Mouse (Mus musculus): Measurements from ENCODE around the gene Hoxa4. TPM values are rescaled to one million over a fixed set of nuclear protein-coding genes. Genes with fewer than 3 reads are reported as not detected.

The Hoxa4 gene
- total RNA-seq (2021): 1 to 10 TPM; 7.5 to 8.5 TPM
- long read RNA-seq, experiment 1, transcript Hoxa4-201 (2 exons, 1,594 nt): major isoform, 16 of 16 reads
- long read RNA-seq, experiment 1, partial matches to known transcripts: 0 of 16 reads
- long read RNA-seq, experiment 1, other reads (novel, unspliced or antisense): 0 of 16 reads
- long read RNA-seq, experiment 2, transcript Hoxa4-201 (2 exons, 1,594 nt): major isoform, 5 of 5 reads
- long read RNA-seq, experiment 2, partial matches to known transcripts: 0 of 5 reads
- long read RNA-seq, experiment 2, other reads (novel, unspliced or antisense): 0 of 5 reads

DNA sequence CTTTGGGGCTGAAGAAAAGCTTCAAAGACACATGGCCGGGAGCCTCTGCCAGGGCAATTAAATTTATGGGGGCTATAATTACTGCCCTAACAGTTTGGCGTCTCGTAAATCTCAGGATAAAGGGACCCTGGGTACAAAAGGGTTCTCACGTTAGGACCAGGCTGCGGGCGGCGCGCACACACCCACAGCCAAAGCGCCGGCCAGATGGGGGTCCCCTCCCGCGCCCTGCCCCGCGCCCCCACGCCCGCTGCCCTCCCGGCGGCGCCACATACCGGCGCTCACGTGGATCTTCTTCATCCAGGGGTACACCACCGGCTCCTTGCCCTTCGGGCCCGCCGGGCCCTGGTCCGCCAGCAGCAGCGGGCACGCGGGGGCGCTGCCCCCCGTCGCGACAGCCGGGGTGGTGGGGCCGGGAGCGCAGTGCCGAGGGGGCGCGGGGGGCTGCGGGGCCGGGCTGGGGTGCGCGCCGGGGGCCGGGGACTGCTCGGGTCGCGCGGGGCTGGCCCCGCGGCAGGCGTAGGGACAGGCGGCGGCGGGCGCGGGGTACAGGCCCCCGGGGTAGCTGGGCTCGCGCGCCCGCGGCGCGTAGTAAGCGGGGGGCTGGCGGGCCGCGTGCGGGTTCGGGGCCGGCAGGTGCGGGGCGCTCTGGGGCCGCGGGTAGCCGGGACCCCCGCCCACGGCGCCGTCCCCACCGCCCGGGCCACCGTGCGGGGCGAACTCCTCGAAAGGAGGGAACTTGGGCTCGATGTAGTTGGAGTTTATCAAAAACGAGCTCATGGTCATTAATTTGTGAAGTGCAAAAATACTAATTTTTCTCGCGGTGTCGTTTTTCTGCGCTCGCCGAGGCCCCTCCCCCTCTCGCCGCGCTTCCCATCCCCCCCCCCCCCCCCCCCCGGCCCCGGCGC, at the start of gene Hoxa4:
Hoxa4 (minus strand) TSS at position 848 of the 905 bp plus-strand sequence.
- DNase-seq: no peak

DNA sequence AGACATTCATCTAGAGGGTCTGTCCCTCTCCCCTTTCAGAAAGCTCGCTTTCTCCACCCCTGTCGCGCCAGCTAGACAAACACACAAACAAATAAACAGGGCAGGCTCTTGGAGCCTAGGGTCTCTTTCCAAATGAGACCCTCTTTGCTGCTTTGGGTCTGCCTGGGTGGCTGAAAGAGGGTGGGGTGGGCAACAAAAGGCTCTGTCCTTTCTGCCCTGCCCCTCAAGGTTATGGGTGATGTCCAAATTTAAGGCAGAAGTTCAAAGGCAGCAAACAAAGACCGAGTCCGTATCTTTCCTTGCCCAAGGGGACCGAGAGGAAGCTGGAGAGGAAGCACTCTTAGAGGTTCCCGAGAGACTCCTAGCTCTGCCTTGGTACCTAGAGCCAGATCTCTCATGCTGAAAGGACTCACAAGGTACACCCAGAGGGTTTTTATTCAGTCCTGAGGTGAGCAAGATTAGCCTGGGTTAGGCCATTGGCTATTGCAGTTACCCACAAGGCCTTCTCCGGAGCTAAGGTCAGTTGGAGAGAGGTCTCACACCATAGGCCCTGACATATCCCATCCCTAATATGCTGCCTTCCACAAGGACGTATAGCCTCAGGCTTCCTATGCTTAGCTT, 49.6 kb upstream of the Hoxa4 start:
- peak; percentile 4 for DNase-seq

DNA sequence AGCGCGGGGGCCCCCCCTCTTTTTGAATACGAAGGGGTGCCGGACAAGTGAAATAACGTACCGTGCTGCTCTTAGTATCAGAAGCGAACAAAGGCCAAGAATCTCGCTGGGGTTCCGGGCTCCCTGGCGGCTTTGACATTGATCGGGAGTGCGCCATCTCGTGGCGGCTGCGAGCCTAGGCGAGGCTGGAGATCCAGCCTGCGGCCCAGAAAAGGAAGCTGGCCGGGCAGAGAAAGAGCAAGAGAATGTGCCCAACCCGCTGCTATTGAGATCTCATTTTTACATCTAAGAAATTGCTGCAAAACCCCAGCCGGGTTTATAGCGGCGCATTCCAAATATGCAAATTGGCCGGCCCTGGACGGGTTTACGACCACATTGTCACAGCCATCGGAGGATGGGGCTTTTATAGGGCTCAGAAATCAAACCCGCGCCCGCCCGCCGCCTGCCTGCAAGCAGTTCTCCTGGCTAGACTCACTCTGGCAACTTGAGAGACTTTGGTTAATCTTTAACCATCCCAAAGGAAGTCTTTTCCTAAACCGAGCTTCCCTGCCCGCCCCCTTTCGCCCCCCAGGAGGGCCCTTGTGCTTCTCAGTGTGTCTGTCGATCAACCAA, 48.9 kb upstream of the Hoxa4 start, which contains the start of gene Hoxa10:
Hoxa10 (minus strand) TSS at position 466 of the 612 bp plus-strand sequence.
- peak; percentile 94 for DNase-seq

DNA sequence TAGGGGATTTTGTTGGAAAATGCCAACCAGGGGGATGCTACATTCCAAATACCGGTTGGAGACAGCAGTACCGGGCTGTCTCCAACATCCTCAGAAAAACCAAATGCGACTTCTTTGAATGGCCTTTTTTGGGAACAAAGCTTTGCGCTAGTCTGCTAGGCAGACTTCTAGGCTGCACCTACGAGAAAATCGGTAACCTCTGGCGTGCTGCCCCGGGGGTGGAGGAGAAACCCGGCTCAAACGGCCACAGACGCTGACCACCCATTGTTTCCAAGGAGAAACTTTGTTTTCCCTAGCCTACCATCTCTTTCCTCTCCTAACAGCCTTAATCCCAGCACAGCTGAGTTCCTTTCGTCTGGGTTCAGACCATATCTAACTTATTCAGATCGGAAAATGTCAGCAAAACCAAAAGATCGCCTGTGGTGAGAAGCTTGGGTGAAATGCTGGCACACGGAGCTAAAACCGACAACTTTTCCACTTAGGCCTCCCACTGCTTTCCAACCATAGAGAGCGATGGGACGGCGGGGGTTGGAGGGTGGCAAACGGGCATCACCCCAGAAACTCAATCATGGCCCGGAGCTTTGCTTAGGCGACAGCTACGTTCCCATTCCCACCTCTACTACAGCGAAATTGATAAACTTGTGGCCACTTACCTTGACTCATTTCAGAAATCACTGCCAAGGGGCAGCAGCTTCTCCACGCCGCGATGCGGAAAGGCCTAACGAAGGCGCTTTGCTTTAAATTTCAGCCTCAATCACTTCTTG, 48.3 kb upstream of the Hoxa4 start:
- peak; percentile 53 for DNase-seq

DNA sequence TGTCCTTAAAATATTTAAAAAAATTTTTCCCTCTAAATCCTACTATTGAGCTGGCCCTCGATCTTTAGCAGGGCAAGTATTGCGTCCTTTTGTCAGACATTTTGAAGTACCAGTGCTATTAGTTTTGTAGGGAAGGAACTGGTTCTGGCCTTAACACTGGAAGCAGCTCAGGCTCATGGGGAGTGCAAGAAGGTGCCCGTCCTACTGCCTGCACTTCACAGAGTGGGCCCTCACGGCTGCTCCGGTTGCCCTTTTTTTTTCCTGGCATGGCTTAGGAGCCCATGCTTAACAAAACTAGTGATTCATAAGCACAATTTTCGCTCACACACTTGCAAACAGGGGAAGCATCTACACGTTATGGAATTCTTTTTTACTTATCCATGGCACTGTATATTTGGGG, 47.4 kb upstream of the Hoxa4 start:
- DNase-seq: no peak

DNA sequence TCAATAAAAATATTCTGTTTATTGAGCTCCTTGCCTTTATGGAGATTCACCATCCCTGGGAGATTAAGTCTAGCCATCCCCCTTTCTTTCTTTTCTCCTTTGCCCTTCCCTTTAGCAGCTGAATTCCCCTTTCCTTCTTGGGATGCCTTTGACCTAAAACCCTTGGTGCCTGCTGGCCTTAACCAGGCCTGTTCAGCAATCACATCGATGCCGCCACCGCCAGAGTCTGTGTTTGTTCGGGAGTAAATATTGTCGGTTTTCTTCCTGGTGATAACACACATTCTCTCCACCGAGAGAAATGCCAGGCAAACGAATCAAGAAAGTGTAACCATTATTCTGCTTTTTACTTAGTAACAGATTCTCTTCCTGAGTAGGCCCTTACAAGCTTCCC, 46.6 kb upstream of the Hoxa4 start:
- DNase-seq: peak; percentile 13

DNA sequence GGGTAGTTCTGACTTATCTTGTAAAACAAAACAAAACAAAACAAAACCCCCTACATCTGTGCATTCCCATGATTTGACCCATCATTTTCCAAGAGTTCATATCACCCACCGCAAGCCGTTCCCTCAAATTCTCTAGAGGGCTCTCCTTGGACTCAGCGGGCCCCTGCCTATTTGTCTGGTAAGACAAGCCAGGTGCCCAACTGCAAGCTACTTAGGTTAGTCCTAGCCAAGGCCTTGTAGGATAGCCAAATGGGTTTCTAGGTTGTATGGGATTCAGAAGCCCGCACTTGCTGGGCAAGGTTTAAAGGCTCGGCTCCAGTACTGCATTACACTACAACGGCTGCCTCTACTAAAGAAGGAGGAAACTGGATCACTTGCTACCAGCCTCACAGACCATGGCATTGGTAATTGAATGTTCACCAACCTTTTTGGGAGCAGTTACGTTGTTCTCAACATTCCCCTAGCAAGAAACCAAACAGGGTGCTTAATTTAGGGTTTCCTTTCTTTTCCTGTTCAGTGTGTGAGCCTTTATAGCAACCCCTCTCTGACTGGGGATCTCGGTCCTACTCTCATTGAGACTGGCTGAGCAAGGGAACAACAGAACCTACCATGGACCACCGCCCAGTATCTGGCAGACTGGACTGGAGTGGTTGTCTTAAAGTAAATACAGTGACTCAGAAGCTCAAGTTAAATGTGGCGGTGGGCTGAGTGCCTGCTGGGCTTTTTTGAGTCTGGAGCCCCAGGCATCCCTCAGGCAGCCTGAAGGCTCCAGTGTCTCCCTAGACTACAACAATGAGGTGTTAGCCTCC, 46.0 kb upstream of the Hoxa4 start:
- DNase-seq: peak; percentile 25

DNA sequence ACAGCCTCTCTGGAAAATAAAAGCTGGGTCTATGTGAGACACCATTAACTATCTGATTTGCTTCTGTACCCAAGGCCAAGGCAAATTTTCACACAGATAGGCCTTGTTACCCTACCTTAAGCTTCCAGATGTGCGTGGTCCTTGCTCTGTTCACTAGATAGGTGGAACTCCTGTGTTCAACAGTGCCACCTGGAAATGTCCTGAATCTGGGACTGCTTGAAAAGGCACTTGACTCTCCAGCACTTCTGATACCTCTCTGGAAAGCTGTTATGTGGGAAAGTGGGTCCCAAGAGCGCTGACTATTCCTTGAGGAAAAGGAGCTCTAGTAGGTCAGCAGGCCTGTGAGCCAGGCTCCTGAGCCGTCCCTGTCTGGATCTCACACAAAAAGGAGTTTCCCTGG, 45.3 kb upstream of the Hoxa4 start:
- DNase-seq: no peak

DNA sequence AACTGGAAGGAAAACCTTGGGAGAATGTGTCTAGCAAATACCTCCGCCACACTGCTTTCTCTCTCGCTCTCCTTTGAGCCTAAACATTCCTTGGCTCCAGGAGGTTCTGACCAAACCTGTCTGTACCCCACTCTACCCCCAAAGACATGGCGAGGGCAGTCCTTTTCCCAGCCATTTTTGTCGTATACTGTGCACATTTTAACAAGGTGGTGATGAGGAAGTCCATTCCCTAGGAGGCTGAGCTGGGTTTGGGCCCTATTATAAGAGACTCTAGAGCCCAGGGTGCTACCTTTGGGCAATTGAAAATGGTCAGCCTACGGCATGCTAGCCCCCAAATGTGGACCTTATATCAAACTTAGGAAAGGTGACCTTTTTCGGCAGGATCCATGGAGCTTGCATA, 44.3 kb upstream of the Hoxa4 start:
- DNase-seq: no peak

DNA sequence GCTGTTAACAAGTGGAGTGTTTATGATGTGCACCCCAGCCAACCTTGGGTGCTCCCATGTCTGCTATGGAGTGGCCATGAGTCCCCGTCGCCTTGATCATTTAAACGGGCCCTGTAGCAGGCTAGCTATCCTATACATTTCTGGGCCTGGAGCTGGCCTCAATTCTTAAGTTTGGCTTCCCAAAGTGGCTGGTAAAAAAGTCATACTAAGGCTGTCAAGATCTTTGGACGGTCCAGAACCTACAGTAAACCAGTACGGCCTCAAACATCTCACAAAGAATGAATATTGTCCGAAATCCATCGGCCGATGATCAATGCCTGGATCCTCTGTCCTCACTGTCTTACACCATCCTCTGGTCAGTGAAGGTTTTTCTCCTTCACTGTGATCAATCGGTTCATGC, 43.7 kb upstream of the Hoxa4 start:
- DNase-seq: no peak

DNA sequence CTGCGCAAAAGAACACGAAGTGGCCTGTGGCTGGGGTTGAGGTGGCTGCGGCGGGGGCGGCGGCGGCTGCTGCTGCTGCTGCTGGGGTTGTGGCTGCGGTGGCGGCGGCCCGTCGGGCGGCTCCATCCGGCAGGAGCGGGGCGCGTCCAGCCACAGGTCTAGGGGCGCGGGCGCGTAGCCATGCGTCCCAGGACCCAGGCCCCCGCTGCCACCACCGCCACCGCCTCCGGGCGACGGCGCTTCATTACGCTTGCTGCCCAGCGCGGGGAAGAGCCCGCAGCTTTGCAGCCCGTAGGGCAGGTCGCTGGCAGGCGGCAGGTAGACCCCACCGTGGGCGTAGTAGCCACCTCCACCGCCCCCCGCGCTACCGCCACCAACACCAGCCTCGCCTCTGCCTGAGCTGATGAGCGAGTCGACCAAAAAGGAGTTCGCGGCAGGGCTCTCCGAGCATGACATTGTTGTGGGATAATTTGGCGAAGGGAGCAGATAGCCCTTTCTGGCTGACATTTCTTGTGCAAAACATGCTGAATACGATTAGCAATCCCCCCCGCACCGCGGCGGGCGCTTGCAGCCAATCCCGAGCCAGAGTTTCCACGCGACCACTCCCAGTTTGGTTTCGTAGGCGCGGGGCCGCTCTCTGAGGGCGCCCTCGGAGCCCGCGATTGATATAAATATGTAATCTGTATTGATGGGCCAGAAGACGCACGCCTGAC, 43.0 kb upstream of the Hoxa4 start:
- DNase-seq: peak; percentile 65

DNA sequence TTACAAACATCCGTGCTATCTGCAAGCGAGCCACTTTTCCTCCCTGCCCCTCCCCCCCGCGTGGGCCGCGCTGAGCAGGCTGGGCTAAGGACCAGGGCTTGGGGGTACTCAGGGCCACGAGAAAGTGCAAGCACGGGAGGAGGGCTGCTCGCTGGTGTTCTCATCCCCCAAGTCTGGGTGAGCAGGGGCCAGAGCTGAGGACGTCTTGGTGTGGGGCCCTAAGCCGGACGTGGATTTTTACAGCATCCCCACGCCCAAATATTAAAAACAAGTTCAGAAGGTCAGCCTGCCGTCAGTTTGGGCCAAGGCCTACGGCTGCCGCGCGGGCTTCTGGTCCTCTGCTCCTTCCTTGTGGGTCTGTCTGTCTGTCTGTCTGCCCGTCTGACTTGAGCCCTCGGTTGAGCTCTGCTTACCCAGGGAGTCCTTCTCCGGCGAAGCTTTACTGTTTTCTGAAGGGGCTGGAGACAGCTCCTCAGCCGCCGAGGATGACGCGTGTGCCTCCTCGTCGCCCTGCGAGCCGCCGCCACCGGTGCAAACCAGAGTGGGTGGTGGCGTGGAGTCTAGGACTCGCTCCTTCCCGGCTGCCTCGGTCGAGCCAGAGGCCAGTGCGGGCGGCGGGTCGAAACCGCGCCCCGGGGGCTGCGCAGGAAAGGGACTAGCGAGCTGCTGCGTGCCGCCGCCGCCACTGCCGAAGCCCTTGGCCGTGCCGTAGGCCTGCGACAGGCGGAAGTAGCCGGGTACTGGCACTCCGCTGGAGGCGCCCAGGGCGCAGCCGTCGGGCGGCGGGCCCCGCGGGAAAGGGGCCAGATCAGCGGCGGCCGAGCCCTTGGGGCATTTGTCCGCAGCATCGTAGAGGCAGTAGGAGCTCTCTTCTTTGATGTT, 42.2 kb upstream of the Hoxa4 start:
- DNase-seq: peak; percentile 85

DNA sequence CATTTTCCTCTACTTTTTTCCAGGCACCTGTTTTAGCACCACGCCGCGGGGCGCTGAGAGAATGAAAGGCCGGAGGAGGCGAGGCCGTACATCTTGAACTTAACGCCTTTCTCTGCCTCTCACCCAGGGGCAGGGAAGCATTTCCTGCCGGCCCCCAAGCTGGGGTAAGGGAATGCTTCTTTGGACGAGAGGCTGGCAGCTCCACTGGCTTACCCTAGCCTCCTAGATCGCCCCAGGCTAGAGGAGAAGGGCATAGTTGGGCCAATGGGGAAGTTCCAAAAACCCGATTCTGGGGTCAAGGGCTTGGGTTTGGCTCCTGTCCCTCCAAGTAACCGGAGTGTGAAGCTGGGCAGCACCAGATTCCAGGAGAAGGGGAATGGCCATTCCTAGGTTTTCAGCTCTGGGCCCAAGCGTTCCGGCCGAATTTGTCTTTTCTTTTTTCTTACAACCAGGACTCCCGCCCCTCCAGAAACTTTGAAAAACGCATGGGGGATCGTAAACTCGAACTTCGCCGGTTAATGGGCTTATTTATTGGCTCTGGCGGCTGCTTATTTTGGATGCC, 41.5 kb upstream of the Hoxa4 start:
- peak; percentile 40 for DNase-seq

DNA sequence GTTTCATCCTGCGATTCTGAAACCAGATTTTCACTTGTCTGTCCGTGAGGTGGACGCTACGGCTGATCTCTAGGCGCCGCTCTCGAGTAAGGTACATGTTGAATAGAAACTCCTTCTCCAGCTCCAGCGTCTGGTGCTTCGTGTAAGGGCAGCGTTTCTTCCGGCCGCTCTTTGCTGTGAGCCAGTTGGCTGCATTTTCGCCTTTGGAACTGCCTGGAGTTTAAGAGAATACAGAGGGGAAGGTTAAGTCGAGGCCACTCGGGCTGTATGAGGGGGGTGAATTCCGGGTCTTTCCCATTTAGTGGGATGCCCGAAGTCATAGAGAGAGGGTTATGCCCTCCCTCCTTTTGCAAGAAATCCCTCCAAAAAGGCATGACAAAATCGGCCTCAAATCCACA, 41.0 kb upstream of the Hoxa4 start:
- DNase-seq: peak; percentile 54

DNA sequence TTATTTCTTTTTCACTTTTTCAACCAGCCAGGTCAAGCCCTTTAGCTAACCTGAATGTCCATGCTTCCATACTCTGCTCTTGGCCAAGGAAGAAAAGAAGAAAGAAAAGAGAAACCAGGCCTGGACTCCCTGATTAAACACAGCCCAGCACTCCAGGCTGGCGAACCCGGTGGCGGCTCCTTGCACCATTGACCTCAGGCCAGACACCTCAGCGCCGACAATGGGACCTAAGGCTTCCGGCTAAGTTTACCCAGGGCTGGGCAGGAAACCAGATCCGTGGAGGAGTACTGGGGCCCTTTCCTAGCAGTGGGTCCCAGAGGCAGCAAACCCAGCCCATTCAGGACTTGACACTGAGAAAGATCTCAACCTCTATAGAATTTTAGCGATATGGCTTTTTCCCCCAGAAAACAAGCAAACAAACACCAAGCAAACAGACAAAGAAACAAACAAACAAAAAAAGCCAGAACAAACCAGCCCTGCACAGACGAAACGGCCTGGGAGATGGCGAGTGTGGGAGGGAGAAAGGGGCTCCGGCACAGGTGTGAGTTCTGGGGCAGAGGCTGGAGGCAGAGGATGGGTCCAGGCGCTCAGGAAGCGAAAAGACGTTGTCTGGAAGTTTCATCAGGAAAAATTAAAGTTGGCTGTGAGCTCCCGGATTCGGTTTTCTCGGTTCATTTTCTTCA, 40.5 kb upstream of the Hoxa4 start:
- DNase-seq: peak; percentile 5

DNA sequence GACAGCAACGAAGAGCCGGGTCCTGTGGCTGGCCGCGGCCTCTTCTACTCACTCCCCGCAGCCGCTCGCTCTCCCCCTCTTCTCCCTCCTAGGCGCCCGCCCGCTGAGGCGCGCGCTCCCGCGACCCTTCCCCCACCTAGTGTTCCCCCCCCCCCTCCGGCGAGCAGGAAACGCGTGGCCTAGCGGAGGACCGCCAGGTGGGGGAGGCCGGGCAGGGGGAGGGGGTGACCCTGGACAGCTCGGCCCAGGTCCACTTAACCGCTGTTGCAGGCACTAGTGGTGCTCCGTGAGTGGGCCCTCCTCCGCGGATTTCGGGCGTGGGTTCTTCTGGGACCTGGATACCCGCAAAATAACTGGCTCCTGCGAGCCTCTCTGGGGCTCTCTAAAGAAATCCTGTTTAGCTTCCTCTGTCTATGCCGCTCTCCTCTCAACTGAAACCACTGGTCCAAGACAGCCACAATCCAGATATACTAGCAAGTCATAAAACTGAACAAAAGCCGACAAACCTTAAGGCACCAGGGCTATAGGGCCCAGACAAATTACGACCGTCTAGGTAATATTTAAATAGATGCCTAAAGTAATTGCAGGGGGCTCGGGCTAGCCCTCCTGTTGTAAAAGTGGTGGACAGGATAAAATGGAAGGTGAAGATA, 39.1 kb upstream of the Hoxa4 start, which contains the start of gene Hoxa9:
Hoxa9 (minus strand) TSS at position 574 of the 650 bp plus-strand sequence.
- peak; percentile 68 for DNase-seq

All from gastrocnemius, postnatal 10 days (tissue).